Mouse (Mus musculus): ENCODE results near the gene Parp12.

Gene Parp12

GRCm38 (mm10) chr6:39057161-39057560, 61.0 kb downstream of the Parp12 start:
- no peak for DNase-seq

GRCm38 (mm10) chr6:39055831-39056261, 62.3 kb downstream of the Parp12 start:
- DNase-seq: no peak

DNA sequence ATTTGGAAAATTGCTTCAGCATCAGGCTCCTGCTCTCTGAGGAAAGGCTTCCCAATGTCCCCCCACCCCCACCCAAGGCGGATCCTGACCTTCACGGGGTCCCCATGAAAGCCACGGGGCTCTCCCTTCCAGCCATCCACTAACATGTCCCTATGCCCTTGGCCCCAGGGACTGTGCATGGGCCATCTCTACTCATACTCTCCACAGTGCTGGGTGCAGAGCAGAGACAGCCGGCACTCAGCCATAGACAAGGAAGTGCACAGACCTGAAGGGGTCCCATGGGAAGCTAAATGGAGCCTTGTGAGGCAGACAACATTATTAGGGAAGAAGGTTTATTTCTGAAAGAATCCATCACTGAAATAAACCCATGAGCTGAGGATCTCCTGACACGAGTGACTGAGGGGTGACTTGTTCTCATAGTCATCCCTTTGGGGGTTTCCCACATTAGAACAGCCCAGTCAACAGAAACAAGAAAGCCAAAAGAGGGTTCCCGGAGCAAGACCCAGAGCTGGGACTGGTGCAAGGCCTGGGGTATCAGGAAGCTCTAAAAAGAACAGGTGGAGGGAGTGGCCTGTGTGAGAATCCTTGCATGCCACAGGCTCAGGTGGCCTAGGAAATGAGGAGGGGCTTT, 63.2 kb downstream of the Parp12 start:
- DNase-seq: no peak

DNA sequence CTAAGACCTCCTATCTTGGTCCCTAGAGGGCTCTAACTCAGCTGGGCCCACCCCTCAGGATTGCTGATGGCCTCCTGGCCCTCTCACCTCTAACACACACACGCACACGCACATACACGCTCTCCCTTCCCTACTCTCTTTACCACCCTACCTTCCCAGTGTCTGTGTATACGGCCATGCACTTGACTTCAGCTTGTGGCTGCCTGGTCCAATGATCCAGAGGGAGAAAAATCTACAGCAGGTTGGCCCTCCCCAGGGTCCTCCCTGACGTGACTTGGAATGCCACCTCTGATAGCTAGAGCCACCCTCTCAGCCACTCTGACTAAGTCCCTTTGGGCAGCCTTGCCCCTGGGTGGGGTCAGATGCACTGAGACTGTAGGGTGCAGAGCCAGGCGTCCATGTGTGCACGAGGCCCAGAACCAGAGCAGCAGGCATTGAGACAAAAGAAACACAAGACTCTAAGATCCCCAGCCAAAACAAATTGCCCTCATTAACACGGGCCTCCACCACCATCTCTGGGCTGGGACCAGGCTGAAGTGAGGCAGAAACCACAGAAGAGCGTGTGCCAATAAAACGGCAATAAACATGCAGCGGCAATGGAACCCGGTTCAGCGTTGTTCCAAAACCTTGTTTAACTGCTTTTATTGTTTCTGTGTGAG, 63.8 kb downstream of the Parp12 start:
- DNase-seq: no peak

GRCm38 (mm10) chr6:39052636-39053035, 65.5 kb downstream of the Parp12 start:
- no peak for DNase-seq

GRCm38 (mm10) chr6:39051799-39052556, 66.2 kb downstream of the Parp12 start:
- no peak for DNase-seq

DNA sequence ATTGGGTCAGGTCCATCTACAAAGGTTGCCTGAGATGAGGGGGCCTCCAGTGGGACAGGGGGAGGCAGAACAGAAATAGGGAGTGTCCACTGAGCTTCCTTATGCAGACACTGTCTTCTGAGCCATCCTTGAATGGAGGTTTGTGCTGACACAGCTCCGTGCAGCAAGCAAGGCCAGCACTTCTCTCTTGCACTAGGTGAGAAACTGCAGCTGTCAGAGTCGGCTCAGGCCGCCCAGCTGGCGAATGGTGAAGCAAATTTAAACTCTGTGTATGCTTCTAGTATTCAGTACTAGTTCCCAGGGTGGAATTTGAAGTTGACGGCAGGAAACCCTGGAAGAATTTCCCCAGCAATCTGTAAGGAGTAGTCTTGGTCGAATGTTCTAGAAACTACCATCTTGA, 67.3 kb downstream of the Parp12 start:
- no peak for DNase-seq

GRCm38 (mm10) chr6:39049141-39049540, 69.0 kb downstream of the Parp12 start:
- no peak for DNase-seq

GRCm38 (mm10) chr6:39040451-39040850, 77.7 kb downstream of the Parp12 start:
- no peak for DNase-seq
